Mouse (Mus musculus): ENCODE measurements at regions not wholly inside any gene's neighbourhood (a gene's known extent, or its start where the extent isn't known, plus 50 kb on each side); places are given as distances from the start of the nearest gene placed in this dataset.

DNA sequence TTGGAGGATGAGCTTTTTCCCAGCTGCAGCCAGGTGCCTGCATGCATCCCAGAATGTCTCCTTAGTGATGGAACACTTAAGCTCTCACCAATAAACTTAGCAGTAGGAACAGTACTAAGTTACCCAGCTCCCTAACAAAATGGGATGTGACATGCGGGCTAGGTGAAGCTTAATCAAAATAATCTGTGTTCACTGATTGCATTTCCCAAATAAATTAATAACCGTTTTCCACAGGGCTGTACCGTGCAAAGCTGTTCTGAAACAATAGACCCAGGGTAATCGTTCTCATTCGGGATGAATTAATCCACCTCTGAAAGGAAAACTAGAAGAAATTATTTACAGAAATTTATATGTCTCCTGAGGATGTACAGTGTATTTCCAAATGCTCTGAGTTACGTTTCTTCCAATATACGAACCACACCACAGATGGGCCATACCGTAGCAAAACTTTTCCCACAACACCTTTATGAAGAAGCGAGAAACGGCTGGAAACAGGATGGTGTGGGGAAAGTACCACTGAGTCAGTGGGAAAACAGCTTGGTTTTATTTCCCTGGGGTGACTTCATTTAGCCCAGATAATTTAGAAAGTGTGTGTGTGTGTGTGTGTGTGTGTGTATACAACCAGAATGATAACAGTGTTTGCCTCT lies 148.5 kb upstream of the Adamts16 start:
- H3K4me3 ChIP-seq (replicated peaks in 1 of 3; ENCODE audit: low read depth in 2 of 3, low read length in 2 of 3, poor library complexity in 1 of 3), result no peak overlapping the region
- H3K9me3 ChIP-seq (replicated peaks; ENCODE audit: low read length), result no peaks in the 10 kb centered on the region
- no peaks in the 10 kb centered on the region for H3K27me3 ChIP-seq (replicated peaks)
- H3K9ac ChIP-seq (ENCODE audit: insufficient read depth, low read depth), result no peak overlapping the region
- no peaks in the 10 kb centered on the region for H3K79me2 ChIP-seq (replicated peaks; ENCODE audit: control insufficient read depth, extremely low read depth, insufficient read depth, poor library complexity, severe bottlenecking)
- dilution Hi-C loops (cut with MboI; ENCODE audit: extremely low pct_ligation_motif_present, extremely low pct_unique_long_range_greater_than_20kb, low sequenced_read_pairs) (no loop called here), in situ Hi-C loops (cut with MboI; ENCODE audit: low pct_ligation_motif_present, low pct_unique_long_range_greater_than_20kb, low sequenced_read_pairs) (loop anchor here (10.0 kb wide), 1 partner anchor 345 kb away; no protein-coding TSS in a partner anchor)
- peaks cover 0 to 3% of the 10 kb centered on the region in 2 experiments; a peak in 1 of 4 replicates for H3K4me1 ChIP-seq (ENCODE audit: control insufficient read depth in 1 of 2, insufficient read depth in 2 of 2)
- H3K36me3 ChIP-seq (replicated peaks in 1 of 2; ENCODE audit: control insufficient read depth in 1 of 2, insufficient read depth in 1 of 2, low read length in 1 of 2), result no peaks in the 10 kb centered on the region
- H3K4me2 ChIP-seq (ENCODE audit: insufficient read depth, low read depth, poor library complexity, severe bottlenecking), result no peak overlapping the region
- H3K27ac ChIP-seq (ENCODE audit: insufficient read depth, low read depth), result no peak overlapping the region
- no peak for DNase-seq (ENCODE audit: extremely low read depth)
- TF ChIP-seq CHD2 (IDR thresholded peaks at IDR 0.05; ENCODE audit: low read length) (no peak), UBTF (IDR thresholded peaks at IDR 0.05; ENCODE audit: low read depth, low read length) (no peak), NRF1 (IDR thresholded peaks at IDR 0.05; ENCODE audit: low read depth, low read length) (no peak), SIN3A (IDR thresholded peaks at IDR 0.05; ENCODE audit: low read length) (no peak), KAT2A (IDR thresholded peaks at IDR 0.05; ENCODE audit: insufficient replicate concordance, low read length) (no peak), NELFE (IDR thresholded peaks at IDR 0.05; ENCODE audit: low read depth, low read length) (no peak), POLR2AphosphoS2 (IDR thresholded peaks at IDR 0.05; ENCODE audit: low read depth, low read length) (no peak), ZC3H11A (IDR thresholded peaks at IDR 0.05; ENCODE audit: low read depth, low read length) (no peak), SMC3 (IDR thresholded peaks at IDR 0.05; ENCODE audit: low read depth, low read length) (no peak), E2F4 (IDR thresholded peaks at IDR 0.05; ENCODE audit: insufficient replicate concordance, low read depth, low read length) (no peak)

- in situ Hi-C loops (cut with MboI; ENCODE audit: low pct_ligation_motif_present, low pct_unique_long_range_greater_than_20kb, low sequenced_read_pairs) (no loop called here), dilution Hi-C loops (cut with MboI; ENCODE audit: extremely low pct_ligation_motif_present, extremely low pct_unique_long_range_greater_than_20kb, low sequenced_read_pairs) (no loop called here)
- Histone ChIP-seq H3K4me2 (ENCODE audit: insufficient read depth, low read depth, poor library complexity, severe bottlenecking) (no peak overlapping the region), H3K4me3 (replicated peaks in 1 of 3; ENCODE audit: low read depth in 2 of 3, low read length in 2 of 3, poor library complexity in 1 of 3) (no peak overlapping the region), H3K79me2 (replicated peaks; ENCODE audit: control insufficient read depth, extremely low read depth, insufficient read depth, poor library complexity, severe bottlenecking) (no peaks in the 10 kb centered on the region), H3K27me3 (replicated peaks) (no peaks in the 10 kb centered on the region), H3K9ac (ENCODE audit: insufficient read depth, low read depth) (no peak overlapping the region), H3K27ac (ENCODE audit: insufficient read depth, low read depth) (no peak overlapping the region), H3K4me1 (ENCODE audit: control insufficient read depth in 1 of 2, insufficient read depth in 2 of 2) (no peaks in the 10 kb centered on the region), H3K36me3 (replicated peaks in 1 of 2; ENCODE audit: control insufficient read depth in 1 of 2, insufficient read depth in 1 of 2, low read length in 1 of 2) (no peaks in the 10 kb centered on the region), H3K9me3 (replicated peaks; ENCODE audit: low read length) (no peaks in the 10 kb centered on the region)
- TF ChIP-seq SIN3A (IDR thresholded peaks at IDR 0.05; ENCODE audit: low read length) (no peak), USF2 (conservative IDR thresholded peaks at IDR 0.05; ENCODE audit: low read depth, low read length) (no peak), USF1 (IDR thresholded peaks at IDR 0.05; ENCODE audit: low read depth, low read length) (no peak), TBP (conservative IDR thresholded peaks at IDR 0.05; ENCODE audit: low read depth, low read length) (no peak), ZNF384 (IDR thresholded peaks at IDR 0.05; ENCODE audit: low read depth, low read length) (no peak), IRF4 (IDR thresholded peaks at IDR 0.05; ENCODE audit: low read depth, low read length) (no peak), MEF2A (IDR thresholded peaks at IDR 0.05; ENCODE audit: borderline replicate concordance, low read depth, low read length) (no peak), POLR2A (IDR thresholded peaks at IDR 0.05; ENCODE audit: low read depth, low read length) (no peak), NELFE (IDR thresholded peaks at IDR 0.05; ENCODE audit: low read depth, low read length) (no peak), SMC3 (IDR thresholded peaks at IDR 0.05; ENCODE audit: low read depth, low read length) (no peak), ELF1 (IDR thresholded peaks at IDR 0.05; ENCODE audit: low read depth, low read length) (no peak)
- DNase-seq (ENCODE audit: extremely low read depth), result no peak
These were observed 137.7 kb upstream of the Adamts16 start for GRCm38 (mm10) chr13:70979344-70979743.

Data from CH12.LX (cell line).